Comparison of ENCODE assay signal across 27 mouse cellular contexts in the genomic region with DNA sequence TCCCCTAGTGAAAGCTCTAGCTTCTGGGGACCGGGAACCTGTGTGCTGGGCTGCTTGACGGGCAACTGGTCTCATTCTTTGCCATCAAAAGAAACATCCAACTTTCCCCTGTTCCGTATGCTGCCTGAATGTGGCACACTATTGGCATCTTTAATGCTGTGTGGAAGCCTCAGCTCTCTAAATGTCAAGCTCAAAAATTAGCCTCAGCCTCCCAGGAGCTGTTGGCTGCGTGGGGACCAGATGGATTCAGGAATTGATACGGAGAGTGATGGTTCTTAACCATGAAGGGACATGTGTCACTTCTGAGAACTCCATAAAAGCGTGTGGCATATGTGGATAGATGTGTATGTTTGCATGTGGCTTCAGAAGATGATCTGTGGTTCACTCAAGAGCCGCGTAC. TPM values are rescaled to one million over a fixed set of nuclear protein-coding genes. Genes with fewer than 3 reads are reported as not detected.
A peak's percentile ranks its signal among the peaks of the same experiment; 100 is the strongest.
DNase-seq lines count a peak whose midpoint lies in the region; TF ChIP-seq lines count a peak whose summit lies in the region.
"Had no signal": no experiment of that assay in that cellular context is flagged by ENCODE, and none has a peak within 500 bp of the region (broad histone marks: within the 10 kb centered on the region; RNA-seq: fewer than 3 reads in every experiment).

No protein-coding gene starts in this region.

- H3K27ac ChIP-seq in left cerebral cortex, adult 2 months: peak overlapping the region; percentile 24; the same call in 1 of the 2 replicates
- H3K27ac ChIP-seq: embryonic facial prominence, embryonic 12.5 days; embryonic facial prominence, embryonic 15.5 days; heart, adult 2 months; heart, embryonic 10.5 days; heart, embryonic 13.5 days; hindbrain, embryonic 14.5 days; hindbrain, postnatal 0 days had no signal

- no peak for TF ChIP-seq CTCF in left cerebral cortex, adult 2 months (IDR thresholded peaks at IDR 0.05)

- peak; percentile 28 for DNase-seq in cerebellum, adult 11 months
- DNase-seq in cerebellum, postnatal 4 days (ENCODE audit: low spot score in 2 of 2): no peak
- peak; percentile 56 for DNase-seq in cerebellum, adult 9-11 months
- DNase-seq in cerebellum, adult 9-10 months: no peak
- peak; percentile 48 to 67 for DNase-seq in layer of hippocampus, adult 18-20 months (ENCODE audit: low spot score in 2 of 2)
- no peak for DNase-seq in layer of hippocampus, adult 11-12 months (ENCODE audit: low spot score)
- DNase-seq in left cerebral cortex, adult 2 months (ENCODE audit: extremely low spot score in 1 of 2, low spot score in 2 of 2): no peak
- DNase-seq in left cerebral cortex, adult 18-20 months (ENCODE audit: low spot score in 2 of 2): no peak
- DNase-seq: adrenal gland, postnatal 10 days; adrenal gland, postnatal 36 days; B cell, adult 2 months; forebrain, postnatal 0 days; gastrocnemius, postnatal 10 days; gastrocnemius, postnatal 36 days; heart, adult 2 months; heart, postnatal 14 days; heart, postnatal 4 days; kidney, adult 18-20 months had no signal

- intact Hi-C loops in left cerebral cortex, adult 2 months (cut with DNase I): no loop called here

- H3K4me3 ChIP-seq in left cerebral cortex, adult 2 months: no peak overlapping the region
- H3K4me3 ChIP-seq: embryonic facial prominence, embryonic 12.5 days; embryonic facial prominence, embryonic 15.5 days; heart, adult 2 months; heart, embryonic 10.5 days; heart, embryonic 13.5 days had no signal

RNA-seq across cellular contexts. Expression of gene Kcnk1, which starts 27.0 kb away (rescaled TPM):
- 10 to 100 TPM; 77.8 to 77.9 TPM for total RNA-seq in layer of hippocampus, adult 18-20 months (2021)
- 10 to 100 TPM; 90.0 to 91.1 TPM for total RNA-seq in left cerebral cortex, adult 2 months (2021)
- 10 to 100 TPM; 86.5 to 87.8 TPM for total RNA-seq in left cerebral cortex, adult 18-20 months (2021)
- total RNA-seq: CH12.LX; common myeloid progenitor, adult 5-6 weeks; granulocyte monocyte progenitor cell, adult 5-6 weeks; heart, postnatal 14 days had no signal

Comparison
In these comparisons a context has a peak if more than half of its experiments do, and no peak if none do; other contexts are left out.
1. DNase-seq: peak in cerebellum, adult 11 months (single experiment), cerebellum, adult 9-11 months (single experiment) and layer of hippocampus, adult 18-20 months (2 of 2); none in cerebellum, postnatal 4 days (0 of 2), cerebellum, adult 9-10 months (single experiment), layer of hippocampus, adult 11-12 months (single experiment), left cerebral cortex, adult 2 months (0 of 2) and left cerebral cortex, adult 18-20 months (0 of 2).